Mouse (Mus musculus): ENCODE measurements around the gene Slc26a10.
"Not testable (repeated sequence)": the region's sequence is repeated elsewhere in the genome, so short reads cannot be mapped to it uniquely, and the experiment has no call there.

The Slc26a10 gene

GRCm38 (mm10) chr10:127134394-127135035 is 45.9 kb downstream of the Slc26a10 start:
- not testable (repeated sequence) for DNase-seq (ENCODE audit: low spot score in 2 of 2)

GRCm38 (mm10) chr10:127132469-127132868 is 48.0 kb downstream of the Slc26a10 start:
- no peak for DNase-seq (ENCODE audit: low spot score in 2 of 2)

- DNase-seq (ENCODE audit: low spot score in 2 of 2): no peak
Measured at GRCm38 (mm10) chr10:127129431-127129830, 51.0 kb downstream of the Slc26a10 start.

- no peak for DNase-seq (ENCODE audit: low spot score in 2 of 2)
Measured at GRCm38 (mm10) chr10:127127711-127128279, 52.6 kb downstream of the Slc26a10 start.

GRCm38 (mm10) chr10:127126579-127126978 is 53.9 kb downstream of the Slc26a10 start:
- DNase-seq (ENCODE audit: low spot score in 2 of 2): no peak

GRCm38 (mm10) chr10:127125210-127126001 is 55.0 kb downstream of the Slc26a10 start:
- DNase-seq (ENCODE audit: low spot score in 2 of 2): no peak

GRCm38 (mm10) chr10:127123436-127123805 is 57.0 kb downstream of the Slc26a10 start:
- DNase-seq (ENCODE audit: low spot score in 2 of 2): no peak

- no peak for DNase-seq (ENCODE audit: low spot score in 2 of 2)
Measured at GRCm38 (mm10) chr10:127122784-127123435, 57.5 kb downstream of the Slc26a10 start.

GRCm38 (mm10) chr10:127122018-127122417 is 58.4 kb downstream of the Slc26a10 start:
- no peak for DNase-seq (ENCODE audit: low spot score in 2 of 2)
